Mouse (Mus musculus) heart, adult 8-10 months (tissue): Measurements from ENCODE around the gene Pcyox1. TPM values are rescaled to one million over a fixed set of nuclear protein-coding genes. Genes with fewer than 3 reads are reported as not detected.
"Not testable (repeated sequence)": the region's sequence is repeated elsewhere in the genome, so short reads cannot be mapped to it uniquely, and the experiment has no call there.

Experiments
- DNase-seq: peaks from one replicate; pipeline ENCODE4 v3.0.0; 2022; ENCODE audit warnings: low spot score
- total RNA-seq, 4 experiments: library from RNA; stranded (reverse); gene quantifications; 2 replicates each; pipeline ENCODE4 v1.2.4; 2022

The Pcyox1 gene
- total RNA-seq, 4 experiments from 2014 or later, result 68.7 to 96.5 (median 89.3) TPM

- peak; percentile 41 for DNase-seq
These were observed 30.7 kb downstream of the Pcyox1 start for GRCm38 (mm10) chr6:86366125-86366852.

GRCm38 (mm10) chr6:86365371-86366124 is 31.4 kb downstream of the Pcyox1 start, which contains the start of gene Fam136a:
TSS of gene Fam136a (plus strand) at chr6:86365646.
- DNase-seq, result peak; percentile 92

DNA sequence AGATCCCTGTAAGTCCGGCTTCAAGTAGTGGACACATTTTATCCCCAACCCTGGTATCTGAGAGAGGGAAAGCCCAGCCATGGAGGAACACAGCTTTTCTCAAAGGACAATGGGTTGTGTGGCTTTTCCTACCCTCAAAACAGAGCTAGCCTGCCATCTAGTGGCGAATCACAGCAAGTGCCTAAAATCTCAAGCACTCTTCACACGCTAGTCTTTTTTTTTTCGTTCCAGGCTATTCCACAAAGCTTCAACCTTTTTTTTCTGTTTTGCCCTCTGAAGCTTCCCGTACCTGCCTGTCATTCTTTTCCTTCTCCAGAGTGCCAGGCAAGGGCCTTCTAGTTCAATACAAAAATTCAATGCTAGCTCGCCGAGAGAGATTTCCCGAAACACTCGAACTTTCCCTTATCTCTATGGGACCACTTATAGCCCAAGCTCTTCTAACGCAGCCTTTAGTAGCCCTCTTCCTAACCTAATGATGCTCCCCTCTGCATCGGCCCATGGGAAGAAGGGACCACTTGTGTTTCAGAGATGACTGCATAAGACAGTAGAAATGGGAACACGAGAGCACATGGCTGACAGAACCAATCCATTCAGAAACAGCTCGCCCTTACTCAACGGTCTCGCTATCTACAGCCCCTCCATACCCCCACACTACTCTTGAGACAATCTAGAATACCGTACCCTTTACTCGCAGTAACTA is 32.4 kb downstream of the Pcyox1 start:
- DNase-seq, result peak; percentile 80

DNA sequence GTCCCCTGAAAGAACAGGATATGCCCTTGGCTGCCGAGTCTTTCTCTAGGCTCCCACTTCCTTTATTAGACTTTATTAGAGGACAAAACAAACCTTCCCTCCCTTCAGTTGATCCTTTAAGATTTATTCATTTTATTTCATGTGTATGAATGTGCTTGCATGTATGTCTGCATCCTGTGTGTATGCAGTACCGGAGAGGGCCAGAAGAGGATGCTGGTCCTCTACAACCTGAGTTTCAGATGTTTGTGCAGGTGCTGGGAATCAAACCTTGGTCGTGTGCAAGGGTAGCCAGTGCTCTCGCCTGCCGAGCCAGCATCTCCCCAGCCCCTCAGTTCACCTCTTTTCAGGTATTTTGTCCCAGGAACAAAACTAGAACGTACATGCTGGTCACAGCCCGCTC is 35.6 kb downstream of the Pcyox1 start:
- no peak for DNase-seq

DNA sequence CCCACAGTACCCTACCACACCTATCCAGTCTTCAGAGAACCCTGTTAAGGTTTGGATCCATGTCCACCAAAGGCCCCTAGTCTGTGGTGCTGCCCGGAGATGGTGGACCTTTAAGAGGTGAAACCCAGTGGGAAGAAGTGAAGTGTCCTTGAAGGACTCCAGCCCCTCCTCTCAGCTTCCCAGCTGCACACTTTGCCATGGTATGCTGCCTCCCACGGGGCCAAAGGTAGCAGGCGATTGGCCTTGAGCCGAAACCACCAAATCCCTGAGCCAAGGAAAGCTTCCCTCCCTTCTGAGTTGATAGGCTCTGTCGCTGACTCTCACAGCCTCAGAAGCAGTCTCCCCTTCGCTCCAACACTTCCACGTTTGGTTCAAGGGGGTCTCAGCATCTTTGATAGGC is 36.3 kb downstream of the Pcyox1 start:
- no peak for DNase-seq

DNA sequence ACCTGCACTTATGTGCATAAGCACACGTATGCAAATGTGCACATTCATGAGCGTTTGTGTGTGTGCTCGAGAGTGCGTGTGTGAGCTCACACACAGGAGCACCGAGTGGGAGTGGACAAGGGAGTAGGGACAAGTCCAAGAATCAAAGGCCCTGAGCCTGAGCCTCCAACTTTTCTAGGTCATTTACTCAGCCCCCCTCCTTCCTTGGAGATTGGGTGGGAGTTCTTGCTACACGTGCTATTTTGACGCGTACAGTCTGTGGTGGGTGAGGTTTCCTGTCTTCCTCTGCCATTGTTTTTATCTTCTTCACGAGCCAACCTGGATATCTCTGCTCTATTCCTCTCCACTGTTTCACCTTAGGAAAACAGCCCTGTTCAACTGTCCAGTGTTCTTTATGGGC is 40.0 kb downstream of the Pcyox1 start:
- no peak for DNase-seq

- no peak for DNase-seq
These were observed 42.0 kb downstream of the Pcyox1 start for GRCm38 (mm10) chr6:86354948-86355347.

DNA sequence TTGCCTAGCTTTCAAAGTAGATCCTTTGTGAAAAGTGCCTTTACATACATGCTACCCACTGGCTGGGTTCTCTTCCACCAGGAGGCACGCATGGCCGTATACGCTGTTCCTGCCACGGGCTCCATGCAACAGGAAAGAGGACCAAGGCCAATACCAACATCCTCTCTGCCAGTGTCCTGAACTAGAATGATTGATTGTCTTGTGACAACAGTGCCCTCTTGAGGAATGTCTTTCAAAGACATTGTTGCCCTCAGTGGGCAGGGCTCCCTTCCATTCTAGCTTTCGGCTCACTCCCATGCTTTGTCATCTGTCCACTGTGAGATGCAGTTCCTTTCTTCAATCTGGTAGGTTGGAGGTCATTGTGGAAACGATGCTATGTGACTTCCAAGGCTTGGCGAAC is 47.7 kb downstream of the Pcyox1 start:
- no peak for DNase-seq

DNA sequence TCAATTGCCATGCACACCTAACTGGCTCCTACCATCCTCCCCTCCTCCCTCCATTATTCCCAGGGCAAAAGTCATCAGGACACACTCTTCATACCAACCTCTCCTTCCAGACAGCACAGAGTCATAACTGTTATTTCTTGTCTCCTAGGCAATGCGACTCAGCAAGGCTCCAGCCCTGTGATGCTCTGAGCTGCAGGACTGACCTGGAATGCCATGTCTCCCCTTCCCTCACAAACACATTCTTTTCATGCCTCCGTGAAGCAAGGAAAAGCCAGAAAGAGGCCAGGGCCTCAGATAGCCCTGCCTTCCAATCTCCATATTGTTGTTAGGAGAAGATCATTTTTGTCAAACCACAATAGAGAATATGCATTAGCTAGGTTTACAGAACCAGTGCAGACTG is 50.9 kb downstream of the Pcyox1 start:
- no peak for DNase-seq

GRCm38 (mm10) chr6:86343656-86344055 is 53.3 kb downstream of the Pcyox1 start:
- no peak for DNase-seq

- DNase-seq, result not testable (repeated sequence)
These were observed 60.6 kb downstream of the Pcyox1 start for GRCm38 (mm10) chr6:86336340-86336739.

Other genes with a start within 250 kb of the Pcyox1 start
- gene Tgfa, start 201.9 kb downstream of the Pcyox1 start, total RNA-seq, result 1 to 10 TPM; 1.3 to 2.7 (median 1.4) TPM
- gene Fam136a, start 31.5 kb downstream of the Pcyox1 start, total RNA-seq, result 10 to 100 TPM; 24.7 to 28.7 (median 25.4) TPM
- 10 to 100 TPM; 37.0 to 60.8 (median 40.2) TPM for gene Snrpg, start 25.9 kb downstream of the Pcyox1 start, total RNA-seq
- gene Tia1, start 7.1 kb upstream of the Pcyox1 start, total RNA-seq, result 10 to 100 TPM; 16.3 to 20.2 (median 17.6) TPM
- gene Gm44790, start 29.5 kb upstream of the Pcyox1 start, total RNA-seq, result 1 to 10 TPM in 1 of 4 experiments, under 1 TPM in 1, not detected in 2; 0.47 to 3.2 TPM
- gene C87436, start 41.2 kb upstream of the Pcyox1 start, total RNA-seq, result 10 to 100 TPM in 2 of 4 experiments, 1 to 10 TPM in 2; 9.6 to 11.6 (median 10.0) TPM
- 100 to 1,000 TPM; 157 to 166 (median 162) TPM for gene Pcbp1, start 129.2 kb upstream of the Pcyox1 start, total RNA-seq
- gene Asprv1, start 231.0 kb upstream of the Pcyox1 start, total RNA-seq, result not detected